Mouse (Mus musculus) frontal cortex, postnatal 14 days (tissue): ENCODE measurements around the gene Olfr610.
"Not testable (repeated sequence)": the region's sequence is repeated elsewhere in the genome, so short reads cannot be mapped to it uniquely, and the experiment has no call there.

ENCODE experiments used
- DNase-seq, 2 experiments: peaks; one replicate each; pipeline ENCODE4 v3.0.0; 2022; ENCODE audit warnings: low spot score in 2 of 2

Gene Olfr610

DNA sequence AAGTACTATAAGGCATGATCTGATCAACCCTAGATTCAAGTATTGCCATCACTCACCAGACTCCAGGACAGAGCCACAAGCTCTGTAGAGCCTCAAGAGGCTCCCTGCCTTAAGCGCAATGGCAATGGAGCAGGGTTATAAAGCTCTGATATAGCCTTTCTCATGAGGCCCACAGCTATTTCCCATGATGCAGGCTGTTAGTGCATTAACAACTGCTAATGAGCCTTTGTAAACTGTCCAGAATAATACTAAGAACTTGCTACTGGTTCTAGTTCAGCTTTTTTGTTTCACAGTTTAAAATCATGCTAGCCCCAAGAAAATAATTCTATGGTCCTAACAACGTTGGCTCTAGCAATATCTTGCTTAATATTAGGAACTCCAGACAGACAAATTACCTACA is at the start of gene Olfr610:
Gene Olfr610, minus strand, starts transcription at position 101 of the 400 bp plus-strand sequence.
- no peak for DNase-seq

DNA sequence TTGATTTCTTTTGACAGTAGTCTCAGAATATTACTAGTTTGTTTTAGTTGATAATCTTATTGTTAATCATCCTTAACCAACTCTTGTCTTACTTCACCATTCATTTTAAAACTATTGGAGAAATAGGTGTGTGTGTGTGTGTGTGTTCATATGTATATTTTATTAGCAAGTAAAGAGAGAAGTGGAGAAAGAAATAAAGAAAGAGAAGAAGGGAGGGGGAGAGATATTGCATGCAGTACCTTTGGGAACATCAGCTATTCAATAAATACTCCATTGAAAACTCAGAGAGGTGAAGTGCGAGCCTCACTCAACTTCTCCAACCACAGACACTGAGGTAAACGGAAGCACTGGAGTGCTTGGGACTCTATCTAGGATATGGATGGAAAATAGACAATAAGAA is 43.9 kb upstream of the Olfr610 start, which contains the start of gene Olfr615:
Gene Olfr615, plus strand, starts transcription at position 301 of the 400 bp plus-strand sequence.
- DNase-seq: no peak

DNA sequence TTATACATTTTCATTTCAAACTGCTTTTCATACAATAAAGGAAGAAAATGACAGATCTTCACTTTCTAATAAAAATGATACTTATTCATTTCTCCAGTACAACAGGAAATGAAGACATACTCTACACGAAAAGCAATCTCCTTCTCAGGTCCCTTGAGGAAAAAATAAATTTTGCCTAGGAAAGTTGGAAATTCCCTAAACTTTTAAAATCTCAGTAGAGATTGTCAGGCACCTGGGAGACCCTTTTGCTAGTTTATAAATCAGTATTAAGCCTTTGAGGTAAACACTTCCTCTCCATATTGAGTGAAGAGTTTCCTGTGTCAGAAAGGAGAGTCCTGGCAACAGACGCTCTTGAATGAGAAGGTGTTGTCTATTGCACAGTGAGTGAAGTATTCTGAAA is 35.9 kb upstream of the Olfr610 start, which contains the start of gene Olfr613:
Gene Olfr613, plus strand, starts transcription at position 301 of the 400 bp plus-strand sequence.
- no peak for DNase-seq

DNA sequence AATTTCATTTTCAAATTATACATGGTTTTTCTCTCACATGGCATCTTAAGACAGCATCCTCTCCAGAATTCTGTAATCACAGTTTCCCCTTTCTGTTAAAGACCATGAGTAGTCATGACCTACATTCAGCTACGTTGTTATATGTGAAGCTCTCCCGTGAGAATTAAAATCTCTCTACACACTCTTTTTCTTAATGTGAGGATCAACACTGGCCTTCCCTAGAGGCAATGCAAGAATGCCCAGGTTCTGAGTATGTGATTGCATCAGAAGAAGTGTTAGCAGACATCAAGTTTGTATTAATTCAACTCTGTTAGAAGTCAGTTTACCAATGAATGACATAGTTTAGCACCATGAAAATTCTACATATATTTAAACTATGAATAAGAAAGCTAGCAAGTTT is 30.7 kb upstream of the Olfr610 start, which contains the start of gene Olfr612:
Gene Olfr612, minus strand, starts transcription at position 101 of the 400 bp plus-strand sequence.
- not testable (repeated sequence) for DNase-seq

- DNase-seq: not testable (repeated sequence)
Measured at GRCm38 (mm10) chr7:103520746-103521145, 8.8 kb upstream of the Olfr610 start, which contains the start of gene Olfr611. Gene Olfr611 (minus strand): TSS chr7:103520846.

- DNase-seq: no peak
Measured at GRCm38 (mm10) chr7:103497962-103498361, 14.0 kb downstream of the Olfr610 start, which contains the start of gene Olfr609. Gene Olfr609 (minus strand): TSS chr7:103498062.

DNA sequence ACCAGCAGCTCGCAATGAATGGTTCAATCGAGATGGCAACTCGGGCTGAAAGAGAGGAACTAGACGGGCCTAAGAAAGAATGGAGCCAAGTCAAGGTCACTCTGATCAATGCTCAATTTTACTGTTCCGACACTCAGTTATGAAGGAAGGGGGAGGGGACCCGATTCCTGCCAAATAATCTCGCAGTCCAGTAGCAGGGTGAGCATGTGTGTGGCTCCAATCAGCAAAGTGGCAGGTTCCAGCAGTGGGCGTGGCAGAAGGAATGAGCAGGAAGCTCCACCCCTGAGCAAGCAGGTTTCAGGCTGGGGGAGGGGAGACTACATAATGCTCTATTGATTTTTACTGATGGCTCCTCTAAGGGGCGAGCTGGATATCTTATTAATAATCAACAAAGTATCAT is 34.8 kb downstream of the Olfr610 start:
- not testable (repeated sequence) for DNase-seq

DNA sequence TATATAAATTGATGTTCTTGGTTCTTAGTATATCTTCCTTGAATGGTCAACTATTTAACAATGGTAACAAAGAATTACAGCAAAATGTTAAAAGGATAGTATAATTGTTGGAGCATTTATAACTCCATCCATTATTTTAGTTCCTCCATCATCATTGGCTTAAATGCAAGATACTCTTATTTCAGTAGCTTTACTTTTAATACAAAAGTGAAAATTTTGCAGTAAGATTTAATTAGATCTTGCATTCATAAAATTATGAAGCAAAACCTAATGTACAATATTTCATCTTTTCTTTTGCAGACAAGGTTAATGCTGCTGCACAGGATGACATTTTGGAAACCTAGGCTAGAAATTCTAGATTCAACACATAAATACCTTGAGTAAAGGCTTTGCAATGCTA is 42.3 kb downstream of the Olfr610 start, which contains the start of gene Olfr608:
Gene Olfr608, plus strand, starts transcription at position 301 of the 400 bp plus-strand sequence.
- no peak for DNase-seq

- no peak for DNase-seq
Measured at GRCm38 (mm10) chr7:103460590-103460989, 51.3 kb downstream of the Olfr610 start.
